In genomic region chr16:36732572-36732971, GRCm38 (mm10) we compare ENCODE assay signal across 30 mouse cellular contexts. TPM values are rescaled to one million over a fixed set of nuclear protein-coding genes. Genes with fewer than 3 reads are reported as not detected.
"Had no signal": no experiment of that assay in that cellular context is flagged by ENCODE, and none has a peak within 500 bp of the region (broad histone marks: within the 10 kb centered on the region; RNA-seq: fewer than 3 reads in every experiment).

No protein-coding gene starts in this region.

- H3K9ac ChIP-seq: embryonic facial prominence, embryonic 12.5 days; embryonic facial prominence, embryonic 13.5 days; embryonic facial prominence, embryonic 15.5 days; forebrain, embryonic 12.5 days; forebrain, embryonic 13.5 days; forebrain, embryonic 15.5 days; forebrain, postnatal 0 days had no signal

- H3K27ac ChIP-seq: embryonic facial prominence, embryonic 10.5 days; embryonic facial prominence, embryonic 12.5 days; embryonic facial prominence, embryonic 13.5 days; embryonic facial prominence, embryonic 15.5 days; forebrain, embryonic 10.5 days; forebrain, embryonic 12.5 days; forebrain, embryonic 13.5 days; forebrain, embryonic 15.5 days; gastrocnemius, adult 2 months; heart, adult 2 months had no signal

- H3K4me1 ChIP-seq: embryonic facial prominence, embryonic 10.5 days; embryonic facial prominence, embryonic 12.5 days; embryonic facial prominence, embryonic 13.5 days; embryonic facial prominence, embryonic 15.5 days; forebrain, embryonic 10.5 days; forebrain, embryonic 12.5 days; forebrain, embryonic 13.5 days; forebrain, embryonic 15.5 days had no signal

- H3K36me3 ChIP-seq: embryonic facial prominence, embryonic 10.5 days; embryonic facial prominence, embryonic 12.5 days; embryonic facial prominence, embryonic 13.5 days; embryonic facial prominence, embryonic 15.5 days; forebrain, embryonic 10.5 days; forebrain, embryonic 12.5 days; forebrain, embryonic 15.5 days had no signal

- H3K9me3 ChIP-seq: embryonic facial prominence, embryonic 10.5 days; embryonic facial prominence, embryonic 12.5 days; embryonic facial prominence, embryonic 13.5 days; embryonic facial prominence, embryonic 15.5 days; forebrain, embryonic 10.5 days; forebrain, embryonic 12.5 days; forebrain, embryonic 13.5 days; forebrain, embryonic 15.5 days had no signal

- H3K4me3 ChIP-seq: embryonic facial prominence, embryonic 10.5 days; embryonic facial prominence, embryonic 12.5 days; embryonic facial prominence, embryonic 13.5 days; embryonic facial prominence, embryonic 15.5 days; erythroblast, embryonic 14.5 days; forebrain, embryonic 10.5 days; forebrain, embryonic 12.5 days; forebrain, embryonic 13.5 days; forebrain, embryonic 15.5 days; gastrocnemius, adult 2 months; heart, adult 2 months had no signal

- H3K27me3 ChIP-seq: embryonic facial prominence, embryonic 12.5 days; embryonic facial prominence, embryonic 13.5 days; embryonic facial prominence, embryonic 15.5 days; forebrain, embryonic 12.5 days; forebrain, embryonic 13.5 days; forebrain, embryonic 15.5 days had no signal

- DNase-seq: cerebellum, adult 9-10 months; cerebellum, adult 9-11 months; cerebellum, postnatal 10 days; cerebellum, postnatal 14 days; cerebellum, postnatal 25 days; cerebellum, postnatal 36 days; embryo, embryonic 11 days; forebrain, postnatal 0 days; gastrocnemius, adult 2 months; gastrocnemius, postnatal 10 days; gastrocnemius, postnatal 14 days; gastrocnemius, postnatal 25 days; gastrocnemius, postnatal 36 days; heart, adult 11 months; heart, adult 18-20 months; heart, adult 2 months had no signal

- H3K4me2 ChIP-seq: embryonic facial prominence, embryonic 12.5 days; embryonic facial prominence, embryonic 13.5 days; embryonic facial prominence, embryonic 15.5 days; forebrain, embryonic 12.5 days; forebrain, embryonic 13.5 days; forebrain, embryonic 15.5 days had no signal

RNA-seq across cellular contexts. Expression of gene Ildr1, which starts 38.8 kb away (rescaled TPM):
- total RNA-seq: common myeloid progenitor, adult 5-6 weeks; gastrocnemius, postnatal 36 days; gastrocnemius, postnatal 4 days; granulocyte monocyte progenitor cell, adult 5-6 weeks; heart, adult 2 months; heart, adult 8-10 months had no signal
- polyA plus RNA-seq: erythroblast, embryonic 14.5 days; forebrain, embryonic 13.5 days; forebrain, embryonic 14.5 days had no signal

RNA-seq across cellular contexts. Expression of gene Slc15a2, which starts 52.2 kb away (rescaled TPM):
- polyA plus RNA-seq: erythroblast, embryonic 14.5 days had no signal
